Comparison of ENCODE assay signal across 10 mouse cellular contexts in genomic region chr9:46327706-46328571, GRCm38 (mm10). TPM values are rescaled to one million over a fixed set of nuclear protein-coding genes. Genes with fewer than 3 reads are reported as not detected.
DNase-seq lines count a peak whose midpoint lies in the region; ATAC-seq lines count a peak whose summit lies in the region.
"Had no signal": no experiment of that assay in that cellular context is flagged by ENCODE, and none has a peak within 500 bp of the region (broad histone marks: within the 10 kb centered on the region; RNA-seq: fewer than 3 reads in every experiment).

No protein-coding gene starts in this region.

- peak overlapping the region; percentile 40; the same call in 1 of the 2 replicates for H3K4me3 ChIP-seq in intestine, embryonic 16.5 days (ENCODE audit: low read length)
- H3K4me3 ChIP-seq in neural tube, embryonic 14.5 days (ENCODE audit: low read depth, low read length), result no peak overlapping the region

- no peak for ATAC-seq in intestine, embryonic 16.5 days
- peak; percentile 25; the same call in 1 of the 2 replicates for ATAC-seq in neural tube, embryonic 14.5 days (ENCODE audit: low read depth)

- intact Hi-C loops in left cerebral cortex, postnatal 25 days (cut with DNase I), result no loop called here

- DNase-seq in adrenal gland, postnatal 14 days, result peak; percentile 32
- no peak for DNase-seq in adrenal gland, adult 2 months
- DNase-seq in thymus, postnatal 4 days, result peak; percentile 54
- no peak for DNase-seq in thymus, postnatal 36 days
- no peak for DNase-seq in urinary bladder, adult 2 months (ENCODE audit: low spot score)
- no peak for DNase-seq in left cerebral cortex, postnatal 25 days (ENCODE audit: low spot score in 2 of 2)

- peak overlapping the region; percentile 66 for H3K4me2 ChIP-seq in intestine, embryonic 16.5 days (ENCODE audit: low read depth, low read length)
- peak overlapping the region; percentile 48; the same call in 1 of the 2 replicates for H3K4me2 ChIP-seq in neural tube, embryonic 14.5 days (ENCODE audit: low read depth, low read length)

- H3K4me1 ChIP-seq in intestine, embryonic 16.5 days (ENCODE audit: control insufficient read depth, insufficient read depth, low read length), result peaks cover 8% of the 10 kb centered on the region; the same call in 1 of the 2 replicates
- peaks cover 11% of the 10 kb centered on the region for H3K4me1 ChIP-seq in neural tube, embryonic 14.5 days (ENCODE audit: control insufficient read depth, insufficient read depth, low read length)

- no peaks in the 10 kb centered on the region for H3K9me3 ChIP-seq in intestine, embryonic 16.5 days (ENCODE audit: control insufficient read depth, low read length)
- no peaks in the 10 kb centered on the region for H3K9me3 ChIP-seq in neural tube, embryonic 14.5 days (ENCODE audit: control insufficient read depth, low read length)

- no peaks in the 10 kb centered on the region for H3K27me3 ChIP-seq in intestine, embryonic 16.5 days (replicated peaks; ENCODE audit: control insufficient read depth, insufficient read depth, low read length)
- H3K27me3 ChIP-seq in neural tube, embryonic 14.5 days (ENCODE audit: control insufficient read depth, insufficient read depth, low read length), result no peaks in the 10 kb centered on the region

- 72% methylated on average over 25 of the region's 25 CpGs for WGBS in intestine, embryonic 16.5 days
- 37% methylated on average over 25 of the region's 25 CpGs for WGBS in neural tube, embryonic 14.5 days

- H3K9ac ChIP-seq in intestine, embryonic 16.5 days (ENCODE audit: low read depth, low read length), result peak overlapping the region; percentile 63
- H3K9ac ChIP-seq in neural tube, embryonic 14.5 days (replicated peaks; ENCODE audit: low read depth, low read length), result no peak overlapping the region

- no peaks in the 10 kb centered on the region for H3K36me3 ChIP-seq in intestine, embryonic 16.5 days (ENCODE audit: control insufficient read depth, insufficient read depth, low read length)
- no peaks in the 10 kb centered on the region for H3K36me3 ChIP-seq in neural tube, embryonic 14.5 days (ENCODE audit: control insufficient read depth, insufficient read depth, low read length)

- H3K27ac ChIP-seq in intestine, embryonic 16.5 days (ENCODE audit: low read length), result no peak overlapping the region
- H3K27ac ChIP-seq in neural tube, embryonic 14.5 days (ENCODE audit: low read depth, low read length), result peak overlapping the region; percentile 76

RNA-seq across cellular contexts. Expression of gene 4931429L15Rik, which starts 8.2 kb away (rescaled TPM):
- not detected in 2 replicates for total RNA-seq in adrenal gland, postnatal 14 days (2021)
- total RNA-seq in adrenal gland, adult 2 months (2021), result not detected
- polyA plus RNA-seq in adrenal gland, adult 2 months (2012; rRNA removed), result not detected in 2 replicates
- 0.11 TPM in 1 of 2 replicates, not detected in the other for polyA plus RNA-seq in intestine, embryonic 16.5 days (2015; fragmentation: Nextera tagmentation; extraction: Ambion mirVana)
- polyA plus RNA-seq in neural tube, embryonic 14.5 days (2014; fragmentation: Nextera tagmentation; extraction: Ambion mirVana), result not detected in 2 replicates
- not detected in 2 replicates for polyA plus RNA-seq in urinary bladder, adult 2 months (2012; rRNA removed)
- total RNA-seq in left cerebral cortex, postnatal 25 days (2021), result not detected
- total RNA-seq: gastrocnemius, postnatal 4 days had no signal
- polyA plus RNA-seq: small intestine, adult 2 months had no signal

RNA-seq across cellular contexts. Expression of gene Bud13, which starts 45.1 kb away (rescaled TPM):
- 9.3 and 16.2 TPM in 2 replicates for total RNA-seq in adrenal gland, postnatal 14 days (2021)
- total RNA-seq in adrenal gland, adult 2 months (2021), result 10 to 100 TPM; 11.6 to 15.0 TPM
- 7.3 and 7.4 TPM in 2 replicates for polyA plus RNA-seq in adrenal gland, adult 2 months (2012; rRNA removed)
- 17.0 and 19.4 TPM in 2 replicates for polyA plus RNA-seq in intestine, embryonic 16.5 days (2015; fragmentation: Nextera tagmentation; extraction: Ambion mirVana)
- polyA plus RNA-seq in neural tube, embryonic 14.5 days (2014; fragmentation: Nextera tagmentation; extraction: Ambion mirVana), result 14.8 and 15.4 TPM in 2 replicates
- 9.8 and 9.9 TPM in 2 replicates for polyA plus RNA-seq in urinary bladder, adult 2 months (2012; rRNA removed)
- total RNA-seq in left cerebral cortex, postnatal 25 days (2021), result 10 to 100 TPM; 11.2 to 11.5 TPM

RNA-seq across cellular contexts. Expression of gene Zpr1, which starts 55.1 kb away (rescaled TPM):
- total RNA-seq in adrenal gland, postnatal 14 days (2021), result 44.3 and 52.0 TPM in 2 replicates
- 10 to 100 TPM; 38.1 to 84.6 TPM for total RNA-seq in adrenal gland, adult 2 months (2021)
- 26.2 and 27.3 TPM in 2 replicates for polyA plus RNA-seq in adrenal gland, adult 2 months (2012; rRNA removed)
- polyA plus RNA-seq in intestine, embryonic 16.5 days (2015; fragmentation: Nextera tagmentation; extraction: Ambion mirVana), result 47.6 and 50.0 TPM in 2 replicates
- polyA plus RNA-seq in neural tube, embryonic 14.5 days (2014; fragmentation: Nextera tagmentation; extraction: Ambion mirVana), result 55.0 and 59.4 TPM in 2 replicates
- polyA plus RNA-seq in urinary bladder, adult 2 months (2012; rRNA removed), result 30.3 and 33.5 TPM in 2 replicates
- total RNA-seq in left cerebral cortex, postnatal 25 days (2021), result 10 to 100 TPM; 31.9 to 34.1 TPM

RNA-seq across cellular contexts. Expression of gene Apoa5, which starts 59.5 kb away (rescaled TPM):
- 4.7 and 74.9 TPM in 2 replicates for total RNA-seq in adrenal gland, postnatal 14 days (2021)
- total RNA-seq in adrenal gland, adult 2 months (2021), result 1 to 10 TPM in 1 of 2 experiments, under 1 TPM in 1; 0.17 to 3.6 TPM
- 0.32 and 3.0 TPM in 2 replicates for polyA plus RNA-seq in adrenal gland, adult 2 months (2012; rRNA removed)
- 0.33 and 0.35 TPM in 2 replicates for polyA plus RNA-seq in intestine, embryonic 16.5 days (2015; fragmentation: Nextera tagmentation; extraction: Ambion mirVana)
- not detected in 2 replicates for polyA plus RNA-seq in neural tube, embryonic 14.5 days (2014; fragmentation: Nextera tagmentation; extraction: Ambion mirVana)
- not detected in 2 replicates for polyA plus RNA-seq in urinary bladder, adult 2 months (2012; rRNA removed)
- total RNA-seq in left cerebral cortex, postnatal 25 days (2021), result not detected

Comparison
In these comparisons a context has a peak if more than half of its experiments do, and no peak if none do; other contexts are left out.
1. DNase-seq: peak in adrenal gland, postnatal 14 days (single experiment) and thymus, postnatal 4 days (single experiment); none in adrenal gland, adult 2 months (single experiment), thymus, postnatal 36 days (0 of 2), urinary bladder, adult 2 months (single experiment) and left cerebral cortex, postnatal 25 days (0 of 2).